Mouse (Mus musculus): Measurements from ENCODE around the gene 2900011O08Rik.

2900011O08Rik gene

GRCm38 (mm10) chr16:14135014-14135413 is 148.6 kb downstream of the 2900011O08Rik start:
- no peak for DNase-seq (ENCODE audit: extremely low read depth, low read depth)

GRCm38 (mm10) chr16:14137976-14138561 is 151.7 kb downstream of the 2900011O08Rik start:
- DNase-seq (ENCODE audit: extremely low read depth, low read depth), result no peak

GRCm38 (mm10) chr16:14139106-14139505 is 152.7 kb downstream of the 2900011O08Rik start:
- DNase-seq (ENCODE audit: extremely low read depth, low read depth), result no peak

DNA sequence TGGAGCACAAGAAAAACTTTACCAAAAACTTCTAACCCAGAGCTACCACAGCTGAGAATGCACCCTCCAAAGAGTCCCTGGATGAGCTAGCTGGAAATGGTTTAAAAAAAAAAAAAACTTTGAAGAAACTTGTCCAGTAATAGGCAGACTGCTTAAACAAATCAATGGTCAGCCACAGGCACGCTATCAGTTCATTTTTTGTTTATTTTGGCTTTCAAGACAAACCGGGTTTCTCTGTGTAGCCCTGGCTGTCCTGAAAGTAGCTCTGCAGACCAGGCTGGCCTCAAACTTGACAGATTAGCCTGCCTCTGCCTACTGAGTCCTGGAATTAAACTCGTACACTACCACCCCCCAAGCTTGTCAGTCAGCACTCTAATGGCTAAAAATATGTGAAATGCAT is 156.9 kb downstream of the 2900011O08Rik start:
- DNase-seq (ENCODE audit: extremely low read depth, low read depth), result no peak

DNA sequence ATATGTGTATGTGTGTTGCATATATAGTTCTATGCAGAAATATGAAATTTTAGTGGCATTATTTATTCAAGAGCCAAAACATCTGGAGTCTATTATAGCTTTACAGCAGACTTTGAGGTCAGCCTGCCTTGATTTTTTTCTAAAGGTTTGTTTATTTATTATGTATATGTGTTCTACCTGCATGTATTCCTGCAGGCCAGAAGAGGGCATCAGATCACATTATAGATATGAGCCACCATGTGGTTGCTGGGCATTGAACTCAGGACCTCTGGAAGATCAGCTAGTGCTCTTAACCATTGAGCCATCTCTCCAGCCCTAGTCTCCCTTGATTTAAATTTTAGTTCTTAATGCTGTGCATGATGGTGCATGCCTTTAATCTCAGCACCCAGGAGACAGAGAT is 161.3 kb downstream of the 2900011O08Rik start:
- no peak for DNase-seq (ENCODE audit: extremely low read depth, low read depth)
